Mouse (Mus musculus) limb, embryonic 11.5 days (tissue): ENCODE measurements at regions not wholly inside any gene's neighbourhood (a gene's known extent, or its start where the extent isn't known, plus 50 kb on each side); places are given as distances from the start of the nearest gene placed in this dataset.
A peak's percentile ranks its signal among the peaks of the same experiment; 100 is the strongest.

Source experiments
- ATAC-seq: fragments of 200-750 bp; cut with Nextera tagmentation; 2 replicates; pipeline ENCODE4 v1.8.0; 2017; ENCODE audit warnings: low read depth; ENCODE audit not compliant: insufficient number of reproducible peaks, low FRiP score, low TSS enrichment
- DNase-seq: peaks from one replicate; pipeline ENCODE4 v3.0.0-alpha.2; 2015; ENCODE audit warnings: low spot score
- H3K27ac ChIP-seq: fragments of 300-500 bp; sonication (generic); replicated peaks from 2 replicates; pipeline ENCODE4 v1.5.1; 2014; ENCODE audit warnings: low read depth, mild to moderate bottlenecking, low read length
- H3K27me3 ChIP-seq: fragments of 300-500 bp; sonication (generic); 2 replicates; pipeline ENCODE4 v1.6.1; 2014; ENCODE audit warnings: mild to moderate bottlenecking, low read length, mixed read lengths; ENCODE audit not compliant: control insufficient read depth, insufficient read depth
- H3K36me3 ChIP-seq: fragments of 300-500 bp; sonication (generic); 2 replicates; pipeline ENCODE4 v1.6.1; 2014; ENCODE audit warnings: mild to moderate bottlenecking, low read length, moderate library complexity, mixed read lengths; ENCODE audit not compliant: control insufficient read depth, insufficient read depth
- H3K4me1 ChIP-seq: fragments of 300-500 bp; sonication (generic); 2 replicates; pipeline ENCODE4 v1.6.1; 2014; ENCODE audit warnings: low read length, mixed read lengths; ENCODE audit not compliant: control insufficient read depth, insufficient read depth
- H3K4me2 ChIP-seq: fragments of 300-500 bp; sonication (generic); 2 replicates; pipeline ENCODE4 v1.6.1; 2014; ENCODE audit warnings: low read depth, mild to moderate bottlenecking, moderate library complexity; ENCODE audit not compliant: severe bottlenecking
- H3K4me3 ChIP-seq: fragments of 300-500 bp; sonication (generic); 2 replicates; pipeline ENCODE4 v1.5.1; 2014; ENCODE audit warnings: low read depth, low read length
- H3K9ac ChIP-seq: fragments of 300-500 bp; sonication (generic); 2 replicates; pipeline ENCODE4 v1.6.1; 2014; ENCODE audit warnings: mild to moderate bottlenecking, low read length
- H3K9me3 ChIP-seq: fragments of 300-500 bp; sonication (generic); 2 replicates; pipeline ENCODE4 v1.6.1; 2016; ENCODE audit warnings: low read length; ENCODE audit not compliant: control insufficient read depth
- WGBS: fragments of 180-500 bp; shearing (Covaris S2); extraction: QIAGEN DNeasy Blood & Tissue Kit; methylation state at CpG from one replicate; pipeline ENCODE4 v1.1.7; 2014; 5-methylcytosine and 5-hydroxymethylcytosine counted together

DNA sequence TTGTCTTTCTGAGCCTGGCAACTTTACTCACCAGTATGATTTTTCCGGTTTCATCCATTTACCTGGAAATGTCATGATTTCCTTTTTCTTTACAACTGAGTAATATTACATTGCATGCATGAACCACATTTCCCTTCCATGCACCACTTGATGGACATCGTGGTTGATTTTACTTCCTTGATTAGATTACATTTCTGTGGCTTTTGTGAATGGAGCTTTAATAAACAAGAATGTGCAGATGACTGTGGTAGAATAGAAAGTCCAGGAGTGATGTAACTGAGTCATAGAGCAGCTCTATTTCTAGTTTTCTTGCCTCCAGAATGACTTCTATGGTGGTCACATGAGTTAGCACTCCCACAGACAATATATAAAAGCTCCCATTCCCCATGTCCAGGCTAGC, 75.2 kb downstream of the Chst2 start:
- no peak overlapping the region for H3K4me3 ChIP-seq
- WGBS = 91% methylated on average over 2 of the region's 2 CpGs
- H3K27me3 ChIP-seq = no peaks in the 10 kb centered on the region
- no peaks in the 10 kb centered on the region for H3K4me1 ChIP-seq
- H3K27ac ChIP-seq = no peak overlapping the region
- no peaks in the 10 kb centered on the region for H3K9me3 ChIP-seq
- H3K4me2 ChIP-seq = no peak overlapping the region
- H3K9ac ChIP-seq = no peak overlapping the region
- H3K36me3 ChIP-seq = no peaks in the 10 kb centered on the region
- ATAC-seq (no peak), DNase-seq (no peak)

DNA sequence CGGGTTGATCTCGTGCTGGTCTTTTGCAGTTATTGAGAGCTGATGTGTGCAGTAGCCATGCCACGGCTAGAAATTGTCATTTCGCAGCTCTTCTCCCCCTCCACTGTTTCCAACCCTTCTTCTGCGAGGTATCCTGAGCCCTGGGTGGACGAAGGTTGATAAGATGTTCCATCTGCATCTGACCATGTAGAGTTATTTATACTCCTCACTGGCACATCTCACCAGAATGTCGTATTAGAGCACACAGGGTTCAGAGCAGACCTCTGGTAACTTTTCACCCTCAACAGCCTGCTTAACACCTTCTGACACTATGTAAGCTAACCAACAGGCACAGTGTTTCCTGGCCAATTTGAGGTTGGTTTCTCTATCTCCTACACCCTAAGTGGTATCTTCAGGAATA, 76.4 kb downstream of the Chst2 start:
- H3K4me1 ChIP-seq = no peaks in the 10 kb centered on the region
- H3K4me2 ChIP-seq = no peak overlapping the region
- no peak overlapping the region for H3K27ac ChIP-seq
- DNase-seq (no peak), ATAC-seq (no peak)
- 92% methylated on average over 7 of the region's 7 CpGs for WGBS
- no peaks in the 10 kb centered on the region for H3K9me3 ChIP-seq
- H3K27me3 ChIP-seq = no peaks in the 10 kb centered on the region
- no peak overlapping the region for H3K4me3 ChIP-seq
- H3K36me3 ChIP-seq = no peaks in the 10 kb centered on the region
- H3K9ac ChIP-seq = no peak overlapping the region

DNA sequence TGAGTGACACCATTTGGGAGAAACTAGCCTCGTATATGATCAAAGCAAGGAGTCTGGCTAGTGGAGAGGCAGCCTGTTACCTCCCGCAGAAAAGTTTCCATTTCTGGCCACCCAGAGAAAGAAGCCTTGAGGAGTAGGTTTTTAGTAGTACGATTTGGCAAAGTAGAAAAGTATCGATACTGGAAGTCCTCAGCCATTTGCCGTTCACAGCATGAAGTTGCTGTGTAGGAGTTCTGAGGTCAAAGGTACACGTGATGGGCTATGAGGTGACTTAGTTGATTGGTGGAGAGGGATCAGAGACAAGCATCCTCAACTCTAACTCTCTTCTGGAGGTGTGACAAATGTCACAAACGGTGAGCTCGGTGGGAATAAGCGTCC, 77.5 kb downstream of the Chst2 start:
- Histone ChIP-seq H3K27ac (no peak overlapping the region), H3K27me3 (no peaks in the 10 kb centered on the region), H3K4me2 (no peak overlapping the region), H3K36me3 (no peaks in the 10 kb centered on the region), H3K9ac (no peak overlapping the region), H3K4me1 (no peaks in the 10 kb centered on the region), H3K4me3 (no peak overlapping the region), H3K9me3 (no peaks in the 10 kb centered on the region)
- DNase-seq (no peak), ATAC-seq (no peak)
- 75% methylated on average over 9 of the region's 9 CpGs for WGBS

DNA sequence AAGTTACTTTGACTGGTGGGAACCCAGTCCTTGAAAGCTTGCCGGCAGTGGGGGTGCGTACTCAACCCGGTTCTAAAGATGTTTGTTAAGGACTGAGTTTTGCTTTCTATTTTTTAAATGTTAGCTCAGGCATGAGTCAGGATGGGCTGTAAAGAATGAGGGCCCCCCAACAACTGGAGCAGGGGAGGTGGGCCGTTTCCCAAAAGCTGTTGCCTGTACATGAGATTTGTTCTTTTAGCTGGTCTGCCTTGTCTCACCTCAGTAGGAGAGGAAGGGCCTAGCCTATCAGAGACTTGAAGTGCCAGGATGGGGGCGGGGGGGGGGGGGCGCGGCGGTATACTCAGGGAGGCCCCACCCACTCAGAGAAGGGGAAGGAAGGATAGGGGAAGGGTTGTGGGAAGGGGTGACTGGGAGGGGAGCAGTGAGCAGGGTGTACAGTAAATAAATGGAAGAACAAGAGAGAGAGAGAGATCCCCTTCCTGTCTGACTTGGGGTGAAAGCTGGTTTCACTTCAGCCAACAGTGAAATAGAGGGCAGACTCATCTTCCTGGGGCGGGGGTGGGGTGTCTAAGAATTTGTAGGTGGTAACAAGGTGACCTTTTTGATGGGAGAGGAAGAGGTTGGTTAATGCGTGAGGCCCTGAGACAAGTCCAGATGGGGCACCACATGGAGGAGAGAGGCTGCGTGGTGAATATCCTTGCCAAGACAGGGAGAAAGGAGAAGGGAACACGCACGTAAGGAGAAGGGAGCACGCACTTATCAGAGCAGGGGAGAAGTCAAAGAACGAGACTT, 78.1 kb downstream of the Chst2 start:
- Histone ChIP-seq H3K27ac (no peak overlapping the region), H3K9ac (no peak overlapping the region), H3K27me3 (no peaks in the 10 kb centered on the region), H3K9me3 (no peaks in the 10 kb centered on the region), H3K4me1 (no peaks in the 10 kb centered on the region), H3K4me2 (no peak overlapping the region), H3K4me3 (no peak overlapping the region), H3K36me3 (no peaks in the 10 kb centered on the region)
- DNase-seq (peak; percentile 19), ATAC-seq (no peak)
- WGBS = 80% methylated on average over 11 of the region's 15 CpGs

DNA sequence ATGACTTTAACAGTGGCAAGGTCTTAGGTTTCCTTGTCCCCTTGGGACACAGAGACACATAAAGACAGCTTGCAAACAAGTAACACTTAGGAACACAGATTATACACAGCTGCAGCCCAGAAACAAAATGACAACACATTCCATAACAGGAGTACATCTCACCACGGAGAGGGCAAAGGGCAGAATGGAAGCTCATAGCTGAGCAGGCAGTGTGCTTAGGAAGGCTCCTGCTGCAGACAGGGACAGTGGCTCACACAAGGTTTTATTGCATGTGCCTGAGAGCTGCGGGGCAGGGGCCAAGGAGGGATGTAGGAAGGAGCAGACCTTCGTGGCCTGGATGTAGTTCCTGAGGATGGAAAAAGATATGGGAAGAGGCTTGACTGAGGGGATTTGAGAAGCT, 78.8 kb downstream of the Chst2 start:
- no peak overlapping the region for H3K4me3 ChIP-seq
- DNase-seq (peak; percentile 20), ATAC-seq (no peak)
- no peak overlapping the region for H3K9ac ChIP-seq
- no peaks in the 10 kb centered on the region for H3K27me3 ChIP-seq
- no peaks in the 10 kb centered on the region for H3K36me3 ChIP-seq
- no peak overlapping the region for H3K27ac ChIP-seq
- 45% methylated on average over 3 of the region's 3 CpGs for WGBS
- H3K4me2 ChIP-seq = no peak overlapping the region
- H3K9me3 ChIP-seq = no peaks in the 10 kb centered on the region
- H3K4me1 ChIP-seq = no peaks in the 10 kb centered on the region

DNA sequence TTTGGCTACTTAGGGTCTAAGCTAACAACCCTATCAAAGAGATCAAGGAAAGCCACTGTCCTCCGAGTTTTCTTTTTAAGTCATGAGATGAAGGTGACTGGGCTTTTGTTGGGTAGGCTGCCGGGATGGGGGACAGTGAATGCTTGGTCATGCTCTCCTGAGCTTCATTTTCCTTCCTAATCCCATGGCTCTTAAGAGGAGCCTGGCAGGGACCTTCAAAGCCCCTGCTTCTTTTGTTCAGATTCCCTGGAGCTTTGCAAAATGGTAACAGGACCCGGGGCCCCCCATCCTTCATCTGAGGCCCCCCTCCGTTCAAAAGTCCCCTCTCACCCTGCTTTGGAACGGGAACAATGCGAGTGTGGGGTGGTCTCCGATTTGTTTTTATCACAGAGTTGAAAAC, 82.9 kb downstream of the Chst2 start:
- peak; percentile 16 for DNase-seq
- WGBS = 65% methylated on average over 7 of the region's 7 CpGs
- H3K9ac ChIP-seq = no peak overlapping the region
- H3K27ac ChIP-seq = no peak overlapping the region
- no peaks in the 10 kb centered on the region for H3K36me3 ChIP-seq
- no peaks in the 10 kb centered on the region for H3K4me1 ChIP-seq
- ATAC-seq = no peak
- no peak overlapping the region for H3K4me2 ChIP-seq
- no peaks in the 10 kb centered on the region for H3K9me3 ChIP-seq
- no peaks in the 10 kb centered on the region for H3K27me3 ChIP-seq
- H3K4me3 ChIP-seq = no peak overlapping the region

DNA sequence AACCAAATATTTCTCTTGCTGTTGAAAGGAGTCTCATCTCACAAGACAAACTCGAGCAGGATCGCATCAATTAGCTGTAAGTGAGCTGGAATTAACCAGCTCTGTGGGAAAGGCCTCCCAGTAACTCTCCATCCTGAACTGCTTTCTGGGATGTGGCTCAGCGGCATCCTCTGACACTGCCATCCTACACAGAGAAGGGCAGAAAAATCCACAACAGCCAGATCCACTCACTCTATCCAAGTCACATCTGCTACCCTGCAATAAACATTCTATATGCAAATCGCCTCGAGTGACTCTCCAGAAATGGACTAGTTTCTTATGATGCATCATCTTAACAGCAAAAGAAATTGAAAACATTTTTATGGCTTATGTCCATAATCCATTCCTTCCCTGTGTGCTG, 83.6 kb downstream of the Chst2 start:
- no peak overlapping the region for H3K4me2 ChIP-seq
- H3K27me3 ChIP-seq = no peaks in the 10 kb centered on the region
- no peaks in the 10 kb centered on the region for H3K36me3 ChIP-seq
- H3K4me1 ChIP-seq = no peaks in the 10 kb centered on the region
- H3K27ac ChIP-seq = no peak overlapping the region
- 82% methylated on average over 5 of the region's 5 CpGs for WGBS
- no peak for DNase-seq
- H3K9me3 ChIP-seq = no peaks in the 10 kb centered on the region
- no peak overlapping the region for H3K9ac ChIP-seq
- no peak overlapping the region for H3K4me3 ChIP-seq
- no peak for ATAC-seq

DNA sequence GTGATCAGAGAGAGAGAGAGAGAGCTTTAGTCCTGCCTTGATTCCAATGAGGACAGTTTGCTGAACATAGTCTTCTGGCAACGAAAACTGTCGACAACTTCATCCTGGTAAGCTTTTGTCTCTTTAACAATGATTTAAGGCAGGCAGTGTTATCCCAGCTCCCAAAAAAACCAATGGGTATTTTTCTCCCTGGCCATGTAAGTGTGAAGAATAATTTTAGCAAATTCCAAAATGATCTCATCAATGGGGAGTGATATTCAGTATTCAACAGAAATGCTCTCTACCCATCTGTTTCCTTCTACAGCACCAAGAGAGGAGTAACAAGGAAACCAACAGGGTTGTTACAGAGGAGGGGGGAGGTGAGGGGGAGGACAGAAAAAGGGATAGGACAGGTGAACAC, 84.5 kb downstream of the Chst2 start:
- Histone ChIP-seq H3K27me3 (no peaks in the 10 kb centered on the region), H3K36me3 (no peaks in the 10 kb centered on the region), H3K9ac (no peak overlapping the region), H3K27ac (no peak overlapping the region), H3K9me3 (no peaks in the 10 kb centered on the region), H3K4me2 (no peak overlapping the region), H3K4me1 (no peaks in the 10 kb centered on the region), H3K4me3 (no peak overlapping the region)
- no peak for DNase-seq
- WGBS = 90% methylated on average over 2 of the region's 2 CpGs
- ATAC-seq = no peak

DNA sequence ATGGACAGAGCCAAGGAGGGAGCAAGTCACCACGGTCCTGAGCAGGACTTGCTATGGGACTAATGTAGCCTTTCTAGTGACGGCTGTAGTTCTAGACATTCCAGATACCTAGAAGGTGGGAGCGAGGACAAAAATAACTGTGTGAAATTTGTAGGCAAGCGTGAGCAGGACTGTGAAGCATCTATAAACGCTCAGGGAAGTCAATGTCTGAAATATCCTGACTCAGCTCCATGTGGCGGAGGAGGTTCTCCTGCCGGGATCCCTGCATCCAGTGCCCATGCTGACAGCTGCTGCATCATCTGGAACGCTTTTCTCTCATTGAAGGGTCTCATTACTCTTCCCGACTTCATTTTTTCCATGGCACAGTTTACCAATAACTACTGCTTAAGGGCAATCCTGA, 87.6 kb downstream of the Chst2 start:
- Histone ChIP-seq H3K4me2 (no peak overlapping the region), H3K27me3 (no peaks in the 10 kb centered on the region), H3K4me1 (no peaks in the 10 kb centered on the region), H3K36me3 (no peaks in the 10 kb centered on the region), H3K27ac (no peak overlapping the region), H3K9me3 (no peaks in the 10 kb centered on the region), H3K9ac (no peak overlapping the region), H3K4me3 (no peak overlapping the region)
- ATAC-seq (no peak), DNase-seq (no peak)
- WGBS = 94% methylated on average over 9 of the region's 9 CpGs
